Mouse (Mus musculus): ENCODE data around the gene Ccdc151.
A peak's percentile ranks its signal among the peaks of the same experiment; 100 is the strongest.

Ccdc151 gene

GRCm38 (mm10) chr9:21955570-21956281, 46.7 kb downstream of the Ccdc151 start, which contains the start of gene Swsap1:
Swsap1 (plus strand) TSS chr9:21955755.
- peak; percentile 95 to 96 for DNase-seq

DNA sequence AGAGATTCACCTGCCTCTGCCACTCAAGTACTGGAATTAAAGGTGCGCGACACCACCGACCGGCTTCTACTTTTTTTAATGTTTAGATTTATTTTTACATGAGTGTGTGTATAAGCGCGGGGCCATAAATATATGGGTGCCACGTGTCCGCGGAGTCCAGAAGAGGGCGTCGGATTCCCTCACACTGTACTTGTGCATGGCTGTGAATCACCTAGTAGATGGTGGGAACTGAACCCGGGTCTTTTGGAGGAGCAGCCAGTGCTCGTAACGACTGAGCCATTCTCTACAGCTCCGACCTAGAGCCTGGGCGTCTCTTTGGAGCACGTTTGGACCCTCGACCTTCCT, 47.2 kb downstream of the Ccdc151 start:
- DNase-seq = no peak

- DNase-seq = no peak
These were observed 47.8 kb downstream of the Ccdc151 start for GRCm38 (mm10) chr9:21954635-21955034.

DNA sequence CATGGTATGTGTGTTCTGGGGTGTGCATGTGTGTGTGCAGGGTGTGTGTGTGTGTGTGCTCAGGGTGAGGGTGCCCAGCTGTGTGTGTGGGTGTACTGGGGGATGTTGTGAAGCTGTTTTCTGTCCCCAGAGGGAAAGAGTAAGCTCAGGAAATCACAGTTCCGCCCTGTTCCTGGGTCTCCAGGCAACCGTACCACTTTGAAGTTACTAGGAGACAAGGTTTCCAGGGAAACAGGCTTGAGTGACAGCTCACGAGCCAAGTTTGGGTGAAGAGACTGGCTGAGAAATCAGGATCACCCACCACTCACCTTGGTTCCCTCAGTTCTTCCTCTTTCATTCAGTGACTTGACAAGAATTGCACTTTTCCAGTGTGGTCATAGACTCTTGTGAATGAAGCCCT, 48.8 kb downstream of the Ccdc151 start:
- DNase-seq = no peak

GRCm38 (mm10) chr9:21951977-21952376, 50.5 kb downstream of the Ccdc151 start:
- peak; percentile 49 to 52 for DNase-seq

DNA sequence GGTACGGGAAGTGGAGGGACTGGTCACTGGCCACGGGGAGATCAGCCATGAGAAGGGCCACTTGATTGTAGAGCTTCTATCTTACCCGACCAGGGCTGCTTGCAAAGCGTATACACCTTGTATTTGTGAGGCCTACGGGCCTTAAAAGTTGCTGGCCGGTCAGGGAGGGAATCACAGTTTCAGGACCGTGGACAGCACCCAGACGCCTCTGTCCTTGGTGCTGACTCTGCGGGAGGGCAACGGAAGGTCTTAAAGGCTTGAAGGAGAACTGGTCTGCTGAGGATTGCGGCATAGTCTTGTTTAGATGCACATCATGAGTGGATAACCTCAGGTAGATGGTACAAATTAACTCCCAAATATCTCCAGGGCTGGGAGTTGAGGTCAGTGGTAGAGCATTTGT, 52.1 kb downstream of the Ccdc151 start:
- peak; percentile 84 to 85 for DNase-seq

DNA sequence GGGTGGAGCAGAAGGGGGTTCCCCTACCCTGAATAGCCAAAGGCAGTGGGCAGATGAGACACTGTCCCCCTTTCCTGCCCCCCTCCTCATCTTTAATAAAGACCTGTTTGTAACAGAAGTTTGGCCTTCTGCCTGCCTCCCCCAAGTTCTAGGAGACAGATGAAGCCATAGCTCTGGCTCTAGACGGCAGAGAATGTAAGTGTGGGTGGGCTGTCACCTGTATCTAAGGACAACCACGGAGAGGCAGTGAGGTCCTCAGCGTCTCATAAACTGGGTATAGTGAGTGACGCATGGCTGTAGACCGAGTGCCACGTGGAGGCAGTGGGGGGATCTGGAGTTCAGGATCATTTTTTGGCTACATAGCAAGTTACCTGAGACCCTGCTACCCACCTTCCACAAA, 53.6 kb downstream of the Ccdc151 start:
- DNase-seq = no peak

DNA sequence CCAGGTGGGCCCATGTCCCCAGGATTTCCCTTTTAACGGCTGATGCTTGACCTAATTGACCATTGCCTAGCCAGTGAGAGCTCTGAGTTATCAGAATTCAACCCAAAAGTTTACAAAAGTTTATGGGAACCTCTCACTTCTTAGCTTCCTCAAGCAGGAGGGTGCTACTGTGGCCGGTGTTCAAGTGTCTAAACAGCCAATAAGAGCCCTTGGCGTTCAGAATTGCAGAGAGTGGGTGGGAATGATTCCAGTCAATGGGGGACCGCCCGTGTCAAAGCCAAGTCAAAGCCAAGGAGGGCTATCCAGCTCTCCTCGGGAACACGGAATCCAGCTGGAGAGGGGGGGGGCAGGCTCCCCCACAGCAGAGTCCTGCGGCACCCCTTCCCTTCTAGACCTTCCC, 54.3 kb downstream of the Ccdc151 start:
- no peak for DNase-seq

DNA sequence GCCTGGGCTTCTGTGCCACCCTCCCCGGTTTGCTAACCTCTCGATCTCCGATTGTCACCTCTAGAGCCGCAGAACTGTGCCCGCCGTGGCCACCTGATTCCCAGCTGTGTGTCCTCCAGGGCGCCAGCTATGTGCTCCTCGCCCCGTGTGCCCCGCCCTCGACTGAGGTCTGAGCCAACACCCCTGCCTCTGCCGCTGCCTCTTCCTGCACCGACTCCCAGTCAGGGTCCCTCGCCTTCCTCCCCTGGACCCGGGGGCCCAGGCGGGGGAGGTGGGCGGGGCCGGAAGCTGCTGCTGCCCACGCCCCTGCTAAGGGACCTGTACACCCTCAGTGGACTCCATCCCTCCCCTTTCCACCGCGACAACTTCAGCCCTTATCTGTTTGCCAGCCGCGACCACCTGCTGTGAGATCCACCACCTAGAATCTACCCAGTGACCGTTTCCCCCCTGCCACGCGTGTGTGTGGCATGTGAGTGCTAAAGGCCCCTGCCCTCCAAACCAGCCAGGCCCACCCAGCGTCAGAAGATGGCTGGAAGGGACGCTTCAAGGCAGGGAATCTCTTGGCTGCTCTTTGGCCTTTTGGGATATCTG, 54.8 kb downstream of the Ccdc151 start:
- no peak for DNase-seq

DNA sequence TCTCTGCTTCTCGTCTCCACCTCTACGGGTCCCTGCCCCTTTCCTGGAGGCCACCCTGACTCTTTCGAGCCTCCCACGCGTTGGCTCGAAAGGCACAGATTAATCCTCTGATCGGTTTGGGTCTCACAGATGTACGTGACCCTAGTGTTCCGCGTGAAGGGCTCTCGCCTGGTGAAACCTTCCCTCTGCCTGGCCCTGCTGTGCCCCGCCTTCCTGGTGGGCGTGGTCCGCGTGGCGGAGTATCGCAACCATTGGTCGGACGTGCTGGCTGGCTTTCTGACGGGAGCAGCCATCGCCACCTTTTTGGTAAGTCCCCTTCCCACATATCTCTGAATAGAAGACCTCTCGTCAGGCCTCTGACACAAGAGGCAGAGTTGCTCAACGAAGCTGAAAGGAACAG, 58.2 kb downstream of the Ccdc151 start:
- no peak for DNase-seq

DNA sequence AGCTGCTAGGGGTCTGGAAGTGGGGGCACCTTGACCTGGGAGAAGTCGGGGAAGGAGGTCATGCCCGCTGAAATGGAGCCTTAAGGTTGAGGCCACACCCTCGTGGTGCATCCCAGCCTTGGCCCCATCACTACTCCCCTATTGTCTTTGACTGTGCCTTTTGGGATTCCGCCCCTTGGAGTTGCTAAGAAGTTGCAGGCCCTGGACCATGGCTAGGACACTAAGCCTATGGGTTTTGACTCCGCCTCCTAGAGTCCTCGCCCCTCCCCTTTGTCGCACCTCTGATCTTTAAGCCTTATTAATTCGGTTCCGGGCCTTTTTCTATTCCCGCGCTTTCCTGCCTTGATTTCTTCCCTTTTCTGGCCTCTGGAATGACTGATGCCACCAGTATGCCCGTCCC, 58.8 kb downstream of the Ccdc151 start:
- DNase-seq = no peak

DNA sequence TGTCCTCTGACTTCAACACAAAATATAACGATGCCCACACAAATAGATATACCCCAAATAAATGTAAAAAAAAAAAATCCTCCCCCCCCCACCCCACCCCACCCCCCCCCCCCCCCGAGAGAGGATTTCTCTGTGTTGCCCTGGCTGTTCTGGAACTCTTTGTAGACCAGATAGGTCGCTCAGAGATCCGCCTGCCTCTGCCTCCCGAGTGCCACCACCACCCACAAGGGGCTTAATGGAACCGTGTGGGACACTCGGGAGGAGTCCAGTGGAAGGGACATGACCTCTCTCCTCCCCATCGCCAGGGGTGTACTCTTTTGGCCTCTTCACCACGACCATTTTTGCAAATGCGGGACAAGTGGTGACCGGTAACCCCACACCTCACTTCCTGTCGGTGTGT, 59.4 kb downstream of the Ccdc151 start:
- no peak for DNase-seq

All from B cell, adult 2 months (primary cell).